Mouse (Mus musculus) embryo, embryonic 9.5 days (tissue): ENCODE results near the gene Rasgef1b.

Source experiments
- DNase-seq: peaks from one replicate; pipeline ENCODE4 v3.0.0-alpha.2; 2017; ENCODE audit errors: extremely low spot score

The Rasgef1b gene

GRCm38 (mm10) chr5:99451416-99451815 lies 277.4 kb downstream of the Rasgef1b start:
- DNase-seq: no peak

- no peak for DNase-seq
These were observed 277.9 kb downstream of the Rasgef1b start for GRCm38 (mm10) chr5:99450994-99451393.

GRCm38 (mm10) chr5:99450463-99450862 lies 278.4 kb downstream of the Rasgef1b start:
- DNase-seq: no peak

- DNase-seq: no peak
These were observed 281.4 kb downstream of the Rasgef1b start for GRCm38 (mm10) chr5:99447481-99447880.

GRCm38 (mm10) chr5:99445242-99445641 lies 283.6 kb downstream of the Rasgef1b start:
- no peak for DNase-seq

- no peak for DNase-seq
These were observed 284.1 kb downstream of the Rasgef1b start for GRCm38 (mm10) chr5:99444777-99445176.

GRCm38 (mm10) chr5:99440109-99440508 lies 288.8 kb downstream of the Rasgef1b start:
- no peak for DNase-seq

GRCm38 (mm10) chr5:99438526-99438925 lies 290.3 kb downstream of the Rasgef1b start:
- no peak for DNase-seq

GRCm38 (mm10) chr5:99434226-99434625 lies 294.6 kb downstream of the Rasgef1b start:
- DNase-seq: no peak

GRCm38 (mm10) chr5:99432471-99432870 lies 296.4 kb downstream of the Rasgef1b start:
- no peak for DNase-seq

GRCm38 (mm10) chr5:99429273-99429672 lies 299.6 kb downstream of the Rasgef1b start:
- no peak for DNase-seq

- DNase-seq: no peak
These were observed 300.2 kb downstream of the Rasgef1b start for GRCm38 (mm10) chr5:99428648-99429047.

- no peak for DNase-seq
These were observed 305.6 kb downstream of the Rasgef1b start for GRCm38 (mm10) chr5:99423271-99423670.

- DNase-seq: no peak
These were observed 306.0 kb downstream of the Rasgef1b start for GRCm38 (mm10) chr5:99422856-99423255.

- DNase-seq: no peak
These were observed 306.8 kb downstream of the Rasgef1b start for GRCm38 (mm10) chr5:99422092-99422491.

GRCm38 (mm10) chr5:99419872-99420271 lies 309.0 kb downstream of the Rasgef1b start:
- no peak for DNase-seq

- DNase-seq: no peak
These were observed 312.0 kb downstream of the Rasgef1b start for GRCm38 (mm10) chr5:99416902-99417301.

GRCm38 (mm10) chr5:99415676-99416075 lies 313.2 kb downstream of the Rasgef1b start:
- DNase-seq: no peak

GRCm38 (mm10) chr5:99415049-99415448 lies 313.8 kb downstream of the Rasgef1b start:
- no peak for DNase-seq

- DNase-seq: no peak
These were observed 314.6 kb downstream of the Rasgef1b start for GRCm38 (mm10) chr5:99414293-99414692.

- DNase-seq: no peak
These were observed 315.0 kb downstream of the Rasgef1b start for GRCm38 (mm10) chr5:99413851-99414250.

GRCm38 (mm10) chr5:99413391-99413790 lies 315.5 kb downstream of the Rasgef1b start:
- DNase-seq: no peak

- DNase-seq: no peak
These were observed 324.3 kb downstream of the Rasgef1b start for GRCm38 (mm10) chr5:99404403-99405170.

GRCm38 (mm10) chr5:99403325-99403724 lies 325.5 kb downstream of the Rasgef1b start:
- no peak for DNase-seq
